Mouse (Mus musculus) ovary, adult 18-20 months (tissue): Measurements from ENCODE around the gene Josd2.

Experiments used
- DNase-seq: peaks from one replicate; pipeline ENCODE4 v3.0.0; 2022; ENCODE audit warnings: low spot score, mixed read lengths

The Josd2 gene

DNA sequence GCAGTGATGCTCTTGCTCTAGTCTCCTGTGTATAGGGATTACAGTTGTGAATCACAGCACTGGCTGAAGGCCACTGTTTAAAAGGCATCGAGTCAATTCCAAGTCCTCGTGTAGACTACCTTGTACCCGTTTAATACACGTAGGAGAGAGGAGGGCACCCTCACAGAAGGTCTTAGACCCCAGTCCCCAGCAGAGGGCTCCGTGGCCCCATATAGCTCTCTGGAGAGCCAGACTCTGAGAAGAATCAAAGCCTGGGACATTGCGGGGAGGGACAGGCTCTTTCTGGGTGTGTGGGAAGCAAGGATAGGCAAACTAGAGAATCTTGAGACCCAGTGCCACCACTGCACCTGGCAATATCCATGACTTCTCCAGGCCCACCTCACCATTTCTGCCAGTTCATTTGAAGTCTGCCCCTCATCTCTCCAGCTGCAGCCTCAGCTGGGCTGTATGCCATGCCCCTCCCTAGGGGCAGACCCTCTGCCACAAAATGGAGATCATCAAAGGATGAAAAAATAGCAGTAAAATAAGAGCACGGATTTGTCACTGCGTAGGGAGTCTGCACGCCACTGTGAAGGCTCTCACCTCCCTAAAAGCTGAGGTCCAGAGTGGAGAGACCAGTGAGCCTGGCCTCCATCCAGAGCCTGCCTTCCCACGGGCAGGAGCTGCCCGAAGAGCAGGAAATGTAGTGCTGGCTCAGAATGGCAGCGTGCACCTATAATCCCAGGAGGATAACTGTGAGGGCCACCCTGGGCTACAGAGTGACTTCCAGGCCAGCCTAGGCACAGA, 21.5 kb upstream of the Josd2 start:
- DNase-seq: no peak

DNA sequence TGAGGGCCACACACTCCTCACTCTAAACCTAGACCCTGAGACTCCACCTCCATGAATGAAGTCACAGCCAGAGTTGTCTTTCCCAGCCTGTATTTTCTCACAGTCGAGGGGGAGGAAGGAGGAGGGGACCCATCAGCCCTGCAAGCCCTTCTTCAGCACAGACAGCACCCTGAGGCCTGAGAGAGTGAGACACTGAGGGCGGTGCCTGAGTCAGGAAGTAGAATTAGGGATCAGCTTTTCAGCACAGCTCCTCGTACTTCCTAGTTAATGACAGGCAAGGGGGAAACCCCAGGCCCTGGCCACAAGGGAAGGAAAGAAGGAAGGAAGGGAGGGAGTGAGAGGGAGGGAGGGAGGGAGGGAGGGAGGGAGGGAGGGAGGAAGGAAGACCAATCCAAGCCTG, 14.5 kb upstream of the Josd2 start:
- no peak for DNase-seq

DNA sequence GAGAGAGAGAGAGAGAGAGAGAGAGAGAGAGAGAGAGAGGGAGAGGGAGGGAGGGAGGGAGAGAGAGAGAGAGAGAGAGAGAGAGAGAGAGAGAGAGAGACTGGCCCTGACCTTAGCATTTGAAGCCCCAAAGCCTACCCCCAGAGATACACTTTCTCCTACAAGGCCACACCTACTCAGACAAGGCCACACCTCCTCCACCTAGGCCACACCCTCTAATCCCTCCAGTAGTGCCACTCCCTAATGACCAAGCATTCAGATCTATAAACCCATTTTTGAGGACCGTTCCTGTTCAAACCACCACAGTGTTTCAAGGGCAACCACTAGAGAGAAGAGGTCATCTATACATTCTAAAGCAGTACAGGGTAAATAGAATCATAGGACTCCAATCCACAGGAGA, 11.5 kb upstream of the Josd2 start:
- no peak for DNase-seq

DNA sequence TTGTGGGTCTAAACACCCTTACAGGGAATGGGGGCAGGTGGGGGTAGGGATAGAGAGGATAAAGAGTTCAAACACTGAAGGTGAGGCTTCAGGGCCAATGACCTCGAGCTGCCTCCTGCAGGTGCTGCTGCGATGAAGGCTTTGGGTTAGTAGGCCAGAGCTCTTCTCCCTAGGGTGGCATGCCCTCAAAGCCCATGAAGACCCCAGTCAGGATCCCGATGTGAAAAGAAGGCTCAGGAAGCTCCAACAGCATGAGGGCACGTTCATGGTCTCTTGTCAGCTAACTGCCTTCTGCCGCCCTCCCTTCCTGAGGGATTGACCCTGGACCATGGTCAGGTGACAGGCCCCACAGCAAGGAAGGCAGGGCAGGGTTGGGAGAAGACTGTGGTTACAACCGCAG, 7.7 kb upstream of the Josd2 start:
- no peak for DNase-seq

DNA sequence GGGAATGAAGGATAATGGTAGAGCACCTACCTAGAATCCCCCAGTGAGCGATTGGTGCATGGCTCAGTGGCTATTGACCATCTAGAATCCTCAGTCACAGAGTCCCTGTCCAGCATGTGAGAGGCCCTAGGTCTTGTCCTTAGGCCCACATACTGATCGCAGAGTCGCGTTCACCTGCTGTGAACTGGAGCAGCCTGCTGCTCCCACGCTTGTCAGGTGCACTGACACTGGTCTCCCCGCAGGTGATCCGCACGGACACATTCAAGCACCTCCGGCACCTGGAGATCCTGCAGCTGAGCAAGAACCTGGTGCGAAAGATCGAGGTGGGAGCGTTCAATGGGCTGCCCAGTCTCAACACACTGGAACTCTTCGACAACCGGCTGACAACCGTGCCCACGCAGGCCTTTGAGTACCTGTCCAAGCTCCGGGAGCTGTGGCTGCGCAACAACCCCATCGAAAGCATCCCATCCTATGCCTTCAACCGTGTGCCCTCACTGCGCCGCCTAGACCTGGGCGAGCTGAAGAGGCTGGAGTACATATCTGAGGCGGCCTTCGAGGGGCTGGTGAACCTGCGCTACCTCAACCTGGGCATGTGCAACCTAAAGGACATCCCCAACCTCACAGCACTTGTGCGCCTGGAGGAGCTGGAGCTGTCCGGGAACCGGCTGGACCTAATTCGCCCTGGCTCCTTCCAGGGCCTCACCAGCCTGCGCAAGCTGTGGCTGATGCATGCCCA, 6.8 kb upstream of the Josd2 start:
- no peak for DNase-seq

DNA sequence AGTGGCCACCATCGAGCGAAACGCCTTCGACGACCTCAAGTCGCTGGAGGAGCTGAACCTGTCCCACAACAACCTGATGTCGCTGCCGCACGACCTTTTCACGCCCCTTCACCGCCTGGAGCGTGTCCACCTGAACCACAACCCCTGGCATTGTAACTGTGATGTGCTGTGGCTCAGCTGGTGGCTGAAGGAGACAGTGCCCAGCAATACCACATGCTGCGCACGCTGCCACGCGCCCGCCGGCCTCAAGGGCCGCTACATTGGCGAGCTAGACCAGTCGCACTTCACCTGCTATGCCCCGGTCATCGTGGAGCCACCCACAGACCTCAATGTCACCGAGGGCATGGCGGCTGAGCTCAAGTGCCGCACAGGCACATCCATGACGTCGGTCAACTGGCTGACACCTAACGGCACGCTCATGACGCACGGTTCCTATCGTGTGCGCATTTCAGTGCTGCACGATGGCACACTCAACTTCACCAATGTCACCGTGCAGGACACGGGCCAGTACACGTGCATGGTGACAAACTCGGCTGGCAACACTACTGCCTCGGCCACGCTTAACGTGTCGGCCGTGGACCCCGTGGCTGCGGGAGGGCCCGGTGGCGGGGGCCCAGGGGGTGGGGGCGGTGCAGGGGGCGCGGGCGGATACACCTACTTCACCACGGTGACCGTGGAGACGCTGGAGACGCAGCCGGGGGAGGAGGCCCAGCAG, 6.1 kb upstream of the Josd2 start:
- no peak for DNase-seq

DNA sequence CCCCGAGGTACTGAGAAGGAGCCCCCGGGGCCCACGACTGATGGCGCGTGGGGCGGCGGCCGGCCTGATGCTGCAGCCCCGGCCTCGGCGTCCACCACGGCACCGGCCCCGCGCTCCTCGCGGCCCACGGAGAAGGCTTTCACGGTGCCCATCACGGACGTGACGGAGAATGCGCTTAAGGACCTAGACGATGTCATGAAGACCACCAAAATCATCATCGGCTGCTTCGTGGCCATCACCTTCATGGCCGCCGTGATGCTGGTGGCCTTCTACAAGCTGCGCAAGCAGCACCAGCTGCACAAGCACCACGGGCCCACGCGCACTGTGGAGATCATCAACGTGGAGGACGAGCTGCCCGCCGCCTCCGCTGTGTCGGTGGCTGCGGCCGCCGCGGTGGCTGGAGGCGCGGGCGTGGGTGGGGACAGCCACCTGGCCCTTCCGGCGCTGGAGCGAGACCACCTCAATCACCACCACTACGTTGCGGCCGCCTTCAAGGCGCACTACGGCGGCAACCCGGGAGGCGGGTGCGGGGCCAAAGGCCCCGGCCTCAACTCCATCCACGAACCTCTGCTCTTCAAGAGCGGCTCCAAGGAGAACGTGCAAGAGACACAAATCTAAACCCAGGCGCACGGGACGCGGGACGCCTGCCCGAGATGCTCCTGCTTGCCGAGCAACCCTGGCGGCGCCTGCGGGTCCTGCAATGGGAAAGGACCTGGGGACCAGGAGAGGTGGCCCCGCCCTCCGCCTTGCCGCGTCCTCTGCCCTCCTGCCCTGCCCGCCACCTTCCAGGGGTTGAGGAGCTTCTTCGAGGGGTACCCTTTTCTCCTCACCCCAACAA, 5.3 kb upstream of the Josd2 start:
- DNase-seq: no peak

DNA sequence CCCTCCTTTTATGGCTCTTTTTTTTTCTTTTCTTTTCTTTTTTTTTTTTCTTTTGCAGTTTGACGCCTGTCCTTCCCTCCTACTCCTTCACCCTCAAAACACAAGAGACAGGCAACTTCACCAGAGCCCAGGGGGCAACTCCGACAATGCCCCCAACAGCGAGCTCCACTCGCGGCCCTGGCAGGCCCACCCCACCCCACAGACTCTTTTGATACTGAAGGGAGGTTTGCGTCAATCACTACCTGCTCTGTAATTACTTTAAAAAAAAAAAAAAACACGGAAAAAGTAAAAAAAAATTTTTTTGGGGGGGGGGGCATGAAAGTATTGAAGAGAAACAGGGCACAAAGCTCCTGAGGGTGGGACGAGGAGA, 4.7 kb upstream of the Josd2 start:
- DNase-seq: no peak

DNA sequence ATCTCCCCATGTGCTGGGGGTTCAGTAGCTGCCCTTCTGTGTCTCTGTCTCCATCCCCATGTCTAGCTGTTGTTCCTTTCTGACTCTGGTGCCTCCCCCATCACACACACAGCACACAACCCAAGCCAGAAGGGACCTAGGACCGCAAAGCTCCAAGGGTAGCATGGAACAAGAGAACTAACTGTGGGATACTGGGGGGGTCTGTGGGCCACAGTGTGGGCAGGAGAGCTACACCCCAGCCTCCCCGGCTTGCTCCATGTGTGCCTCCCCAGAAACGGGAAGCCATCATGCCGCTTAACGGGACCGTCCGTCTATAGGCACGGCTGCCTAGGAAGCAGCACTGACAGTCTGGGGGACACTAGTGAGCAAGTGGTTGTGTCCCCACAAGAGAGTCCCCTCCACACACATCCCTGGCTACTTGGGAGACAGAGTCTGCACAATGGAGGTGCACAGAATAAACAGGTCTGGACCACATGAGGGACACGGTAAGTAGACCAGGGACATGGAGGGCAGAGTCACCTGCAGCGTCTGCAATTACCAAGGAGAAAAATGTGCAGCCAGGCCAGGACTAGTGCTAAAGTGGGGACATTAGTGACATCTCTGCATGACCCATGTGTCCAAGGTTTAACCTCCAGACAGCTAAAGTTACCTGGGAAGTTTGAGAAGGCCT, 4.1 kb upstream of the Josd2 start:
- DNase-seq: no peak

DNA sequence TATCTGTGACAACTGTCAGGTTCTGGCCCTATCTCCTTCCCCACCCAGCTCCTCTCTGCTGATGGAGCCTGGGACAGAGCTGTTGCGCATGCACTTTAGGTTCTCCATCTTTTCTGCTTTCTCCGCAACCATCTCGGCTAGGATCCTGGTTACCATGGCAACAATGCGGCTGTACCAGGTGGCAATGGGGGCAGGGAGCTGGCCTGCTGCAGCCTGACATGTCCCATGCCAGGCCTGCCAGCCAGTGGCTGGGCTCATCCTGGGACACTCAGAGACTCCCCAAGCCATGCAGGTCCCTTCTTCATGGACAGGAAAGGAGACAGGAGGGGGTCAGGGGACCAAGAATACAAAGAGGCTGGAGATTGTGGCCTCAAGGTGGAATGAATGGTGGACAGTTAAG, 3.3 kb upstream of the Josd2 start:
- no peak for DNase-seq

DNA sequence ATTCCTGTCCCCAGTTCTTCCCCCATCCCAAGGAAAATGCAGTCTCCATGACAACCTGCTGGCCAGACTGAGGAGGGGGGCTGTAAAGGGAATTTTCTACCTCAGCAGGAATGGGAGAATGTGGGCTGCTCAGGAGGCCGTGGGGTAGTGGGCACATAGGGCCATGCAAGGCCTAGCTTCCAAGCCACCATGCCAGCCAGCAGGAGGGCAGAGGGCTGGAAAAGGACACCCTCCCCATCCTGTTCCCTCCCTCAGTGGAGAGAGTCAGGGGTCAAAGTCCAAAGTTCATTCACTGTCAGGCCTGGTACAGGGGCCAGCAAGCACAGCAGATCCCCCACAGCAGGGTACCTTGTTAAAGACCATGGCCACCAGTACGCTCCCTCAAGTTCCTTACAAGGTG, 2.7 kb upstream of the Josd2 start, which contains the start of gene Aspdh:
TSS of gene Aspdh (plus strand) at position 281 of the 400 bp plus-strand sequence.
- DNase-seq: no peak

DNA sequence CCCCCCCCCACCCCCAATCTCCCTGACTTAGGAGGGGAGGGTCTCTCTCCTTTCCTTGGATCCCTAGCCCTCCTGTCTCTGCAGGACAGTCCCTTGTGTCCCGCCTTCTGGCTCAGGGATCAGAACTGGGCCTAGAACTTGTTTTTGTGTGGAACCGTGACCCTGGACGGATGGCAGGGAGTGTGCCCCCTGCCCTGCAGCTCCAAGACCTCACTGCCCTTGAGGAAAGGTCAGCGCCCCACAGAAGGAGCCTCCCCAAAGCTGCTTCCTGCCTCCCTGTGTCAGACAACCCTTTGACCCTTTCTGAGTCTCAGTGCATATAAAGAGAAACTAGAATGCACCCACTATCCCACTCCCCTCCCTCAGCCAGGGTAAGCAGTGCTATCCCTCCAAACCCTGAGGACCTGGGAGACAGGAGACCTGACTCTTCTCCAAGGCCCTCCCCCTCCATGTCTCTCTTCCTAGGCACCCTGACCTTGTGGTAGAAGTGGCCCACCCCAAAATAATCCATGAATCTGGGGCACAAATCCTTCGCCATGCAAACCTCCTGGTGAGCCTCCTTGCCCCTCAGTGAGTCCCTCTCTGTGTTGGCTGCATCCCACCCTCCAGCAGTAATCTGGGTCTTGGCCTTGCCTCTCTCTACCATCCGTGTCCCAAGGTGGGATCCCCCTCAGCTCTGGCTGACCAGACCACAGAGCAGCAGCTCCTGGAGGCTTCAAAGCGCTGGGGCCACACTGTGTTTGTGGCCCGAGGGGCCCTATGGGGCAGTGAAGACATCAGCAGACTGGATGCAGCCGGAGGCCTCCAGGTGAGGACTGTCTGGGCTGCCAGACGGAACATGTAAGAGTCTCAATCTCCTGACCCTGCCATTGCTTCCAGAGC, 1.5 kb upstream of the Josd2 start:
- no peak for DNase-seq

DNA sequence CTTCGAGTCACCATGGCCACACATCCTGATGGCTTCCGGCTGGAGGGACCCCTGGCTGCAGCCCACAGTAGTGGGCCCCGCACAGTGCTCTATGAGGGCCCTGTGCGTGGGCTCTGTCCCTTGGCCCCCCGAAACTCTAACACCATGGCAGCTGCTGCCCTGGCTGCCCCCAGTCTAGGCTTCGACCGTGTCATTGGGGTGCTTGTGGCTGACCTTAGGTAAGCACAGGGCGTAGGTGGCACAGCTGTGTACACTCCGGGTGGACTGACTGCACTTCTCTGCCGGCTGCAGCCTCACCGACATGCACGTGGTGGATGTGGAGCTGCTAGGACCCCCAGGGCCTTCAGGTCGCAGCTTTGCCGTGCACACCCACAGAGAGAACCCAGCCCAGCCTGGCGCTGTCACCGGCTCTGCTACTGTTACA, 880 bp upstream of the Josd2 start:
- DNase-seq: no peak

DNA sequence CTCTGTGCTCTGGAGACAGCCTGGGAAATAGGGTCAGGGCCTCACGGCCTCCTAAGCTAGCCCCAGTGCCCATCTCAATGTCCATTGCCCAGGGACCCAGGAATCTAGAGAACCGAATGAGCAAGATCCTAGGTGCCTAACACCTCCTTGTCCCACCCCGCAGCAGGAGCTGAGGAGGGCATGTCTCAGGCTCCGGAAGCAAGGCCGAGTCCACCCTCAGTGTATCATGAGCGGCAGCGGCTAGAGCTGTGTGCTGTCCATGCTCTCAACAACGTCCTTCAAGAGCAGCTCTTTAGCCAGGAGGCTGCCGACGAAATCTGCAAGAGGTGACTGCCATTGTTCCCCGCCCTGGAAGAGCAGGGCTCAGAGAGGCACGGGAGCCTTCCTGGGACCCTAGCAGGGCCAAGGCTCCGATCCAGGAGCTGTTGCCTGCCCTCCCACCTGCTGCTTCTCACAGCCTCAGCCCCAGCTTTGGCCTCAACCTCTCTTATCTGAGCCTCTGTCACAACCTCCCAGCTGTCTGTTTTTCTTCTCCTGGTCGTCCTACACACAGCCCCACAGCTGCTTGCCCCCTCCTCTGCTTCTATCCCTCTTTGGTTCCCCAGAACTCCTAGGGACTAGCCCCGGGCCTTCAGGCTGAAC, 985 bp downstream of the Josd2 start:
- no peak for DNase-seq

DNA sequence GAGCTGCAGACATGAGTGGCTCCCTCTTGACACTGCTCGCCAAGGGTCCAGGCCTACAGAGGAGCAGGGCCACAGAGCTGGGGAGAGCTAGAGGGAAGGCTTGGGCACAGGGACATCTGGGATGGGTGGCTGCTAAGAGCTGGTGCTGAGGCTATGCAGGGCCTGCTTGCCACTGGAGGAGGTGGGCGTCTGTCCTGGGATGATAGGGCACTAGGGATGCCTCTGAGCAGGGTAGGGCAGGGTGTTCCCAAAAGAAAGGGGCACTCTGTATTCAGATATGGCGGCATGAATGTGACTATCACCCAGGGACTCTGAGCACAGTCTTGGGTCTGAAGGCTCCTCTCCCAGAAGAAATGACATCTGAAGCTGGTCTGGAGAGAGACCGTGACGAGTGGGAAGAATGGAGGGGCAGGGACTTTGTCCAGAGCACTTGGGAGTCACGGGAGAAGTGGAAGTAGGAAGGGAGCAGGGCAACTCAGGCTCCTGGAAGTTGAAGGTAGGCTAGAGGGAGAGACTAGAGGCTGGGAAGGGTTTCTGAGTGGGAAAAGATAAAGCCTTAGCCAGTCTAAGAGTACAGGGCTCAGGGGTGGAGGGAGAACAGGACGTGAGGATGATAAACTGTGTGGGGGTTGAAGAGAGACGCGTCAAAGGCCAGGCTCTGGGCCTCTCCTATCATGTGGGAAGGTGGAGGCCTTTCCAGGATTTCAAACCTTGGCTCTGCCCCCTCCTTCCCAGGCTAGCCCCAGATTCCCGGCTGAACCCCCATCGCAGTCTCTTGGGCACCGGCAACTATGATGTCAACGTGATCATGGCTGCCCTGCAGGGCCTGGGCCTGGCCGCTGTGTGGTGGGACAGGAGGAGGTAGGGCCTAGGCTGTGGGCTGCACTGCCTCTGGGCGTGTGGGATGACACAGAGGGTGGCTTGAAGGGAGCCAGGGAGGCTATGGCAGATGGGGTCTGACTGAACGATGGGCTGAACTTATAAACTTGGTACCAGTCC, 2.2 kb downstream of the Josd2 start:
- no peak for DNase-seq

DNA sequence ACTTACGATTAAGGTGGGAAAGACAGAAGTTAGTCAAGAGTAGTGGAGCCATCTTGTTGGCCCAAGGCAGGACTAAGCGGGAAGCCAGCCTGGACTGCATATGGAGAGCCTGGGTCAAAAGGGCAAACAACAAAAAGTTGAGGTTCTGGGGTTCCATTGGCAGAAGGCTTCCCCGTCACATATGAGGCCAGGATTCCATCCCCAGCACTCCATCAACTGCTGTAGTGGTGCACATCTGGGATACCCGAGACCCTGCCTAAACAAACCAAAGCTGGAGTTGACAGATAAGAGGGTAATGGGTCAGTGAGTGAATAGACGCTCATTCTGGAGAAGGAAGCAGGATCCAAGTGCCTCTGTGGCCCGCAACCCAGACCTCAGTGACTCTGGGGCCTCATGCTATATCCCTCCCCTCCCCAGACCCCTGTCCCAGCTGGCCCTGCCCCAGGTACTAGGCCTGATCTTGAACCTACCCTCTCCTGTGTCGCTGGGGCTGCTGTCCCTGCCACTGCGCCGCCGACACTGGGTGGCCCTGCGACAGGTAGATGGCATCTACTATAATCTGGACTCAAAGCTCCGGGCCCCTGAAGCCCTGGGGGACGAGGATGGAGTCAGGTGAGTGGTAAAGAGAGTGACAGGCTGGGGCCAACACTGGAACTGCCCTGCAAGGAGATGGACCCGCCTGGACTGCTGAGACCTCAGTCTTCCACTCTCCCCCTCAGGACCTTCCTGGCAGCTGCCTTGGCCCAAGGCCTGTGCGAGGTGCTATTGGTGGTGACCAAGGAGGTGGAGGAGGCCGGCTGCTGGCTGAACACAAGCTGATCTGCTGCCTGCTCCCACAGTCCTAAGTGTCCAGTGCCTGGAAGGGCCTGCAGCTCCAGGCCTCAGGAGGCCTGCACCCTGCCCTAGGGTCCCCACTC, 3.2 kb downstream of the Josd2 start:
- no peak for DNase-seq

DNA sequence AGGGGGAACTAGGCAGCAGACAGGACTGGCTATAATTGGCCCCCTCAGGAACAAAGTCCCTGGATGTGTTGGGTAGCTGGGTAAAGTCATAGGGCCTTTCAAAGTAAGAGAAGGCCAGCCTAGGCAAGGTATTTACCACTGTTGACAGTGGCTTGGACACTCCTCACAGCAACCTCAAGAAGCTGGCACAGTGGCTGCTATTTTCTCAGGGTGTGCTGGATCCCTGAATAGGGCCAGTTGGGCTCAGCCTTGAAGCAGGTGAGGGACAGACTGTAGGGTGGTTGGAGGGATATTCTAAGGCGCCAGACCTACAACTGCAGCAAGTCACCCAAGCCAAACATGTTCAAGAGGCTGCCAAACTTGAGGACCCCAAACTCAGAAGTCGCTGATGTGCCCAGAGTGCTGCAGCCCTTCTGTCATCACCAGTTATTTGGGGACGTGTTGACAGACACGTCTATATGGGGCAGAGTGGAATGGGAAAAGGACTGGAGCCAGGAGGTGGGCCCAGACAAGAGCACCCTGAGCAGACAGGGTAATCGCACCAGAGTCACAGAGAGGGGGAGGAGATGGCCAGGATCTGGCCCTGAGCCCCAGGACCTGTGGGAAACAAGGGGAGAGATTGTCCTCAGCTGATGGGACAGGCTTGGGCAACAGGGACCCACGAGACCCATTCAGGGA, 4.2 kb downstream of the Josd2 start:
- no peak for DNase-seq
